Mouse (Mus musculus) embryonic fibroblast, embryonic 13.5 days (primary cell): Measurements from ENCODE around the gene Ccdc38. TPM values are rescaled to one million over a fixed set of nuclear protein-coding genes. Genes with fewer than 3 reads are reported as not detected.

Experiments used
- H3K27ac ChIP-seq: 2 replicates; pipeline ENCODE4 v1.5.1; 2012; ENCODE audit warnings: low read length, control low read depth, inconsistent platforms; ENCODE audit not compliant: insufficient read depth
- H3K4me1 ChIP-seq: 2 replicates; pipeline ENCODE4 v1.6.1; 2011; ENCODE audit warnings: low read length; ENCODE audit not compliant: control insufficient read depth, insufficient read depth
- H3K4me3 ChIP-seq: 2 replicates; pipeline ENCODE4 v1.5.1; 2011; ENCODE audit warnings: mild to moderate bottlenecking, control low read depth, low read length; ENCODE audit not compliant: insufficient read depth
- CTCF ChIP-seq: IDR thresholded peaks from 2 replicates; pipeline ENCODE4 v1.5.1; 2011; ENCODE audit warnings: mild to moderate bottlenecking, control low read depth, low read length, moderate library complexity, borderline replicate concordance; ENCODE audit not compliant: insufficient read depth
- POLR2A ChIP-seq: IDR thresholded peaks from 2 replicates; pipeline ENCODE4 v1.6.1; 2011; ENCODE audit warnings: low read depth, mild to moderate bottlenecking, control low read depth, low read length, moderate library complexity
- polyA plus RNA-seq: library from polyadenylated mRNA; stranded (reverse); fragments of >200 nt; gene quantifications from 2 replicates; pipeline ENCODE4 v1.2.4, GENCODE M21; 2011; ENCODE audit warnings: low read depth; ENCODE audit not compliant: missing spikeins, insufficient read length

Gene Ccdc38
- polyA plus RNA-seq, 1 experiment = 0.28 TPM

GRCm38 (mm10) chr10:93572209-93572608 is 31.8 kb downstream of the Ccdc38 start:
- H3K4me1 ChIP-seq = no peaks in the 10 kb centered on the region
- H3K27ac ChIP-seq = no peak overlapping the region
- no peak for TF ChIP-seq POLR2A
- TF ChIP-seq CTCF = no peak
- H3K4me3 ChIP-seq = no peak overlapping the region

- TF ChIP-seq CTCF (no peak), POLR2A (no peak)
- H3K4me1 ChIP-seq = no peaks in the 10 kb centered on the region
Measured at GRCm38 (mm10) chr10:93574966-93575365, 34.5 kb downstream of the Ccdc38 start.

GRCm38 (mm10) chr10:93575960-93576359 is 35.5 kb downstream of the Ccdc38 start:
- Histone ChIP-seq H3K4me3 (no peak overlapping the region), H3K27ac (no peak overlapping the region), H3K4me1 (no peaks in the 10 kb centered on the region)
- TF ChIP-seq POLR2A = no peak
- no peak for TF ChIP-seq CTCF

More at GRCm38 (mm10) chr10:93574966-93575365, 34.5 kb downstream of the Ccdc38 start:
- Histone ChIP-seq H3K27ac (no peak overlapping the region), H3K4me3 (no peak overlapping the region)

- H3K4me1 ChIP-seq = no peaks in the 10 kb centered on the region
- no peak for TF ChIP-seq POLR2A
- peak; percentile 46; the same call in 1 of the 2 replicates for TF ChIP-seq CTCF
- no peak overlapping the region for H3K4me3 ChIP-seq
- no peak overlapping the region for H3K27ac ChIP-seq
Measured at GRCm38 (mm10) chr10:93577271-93577886, 36.9 kb downstream of the Ccdc38 start.

- Histone ChIP-seq H3K27ac (no peak overlapping the region), H3K4me1 (peaks cover 4% of the 10 kb centered on the region; the same call in 1 of the 2 replicates), H3K4me3 (peak overlapping the region; percentile 69)
- TF ChIP-seq POLR2A = no peak
- no peak for TF ChIP-seq CTCF
Measured at GRCm38 (mm10) chr10:93588796-93589195, 48.4 kb downstream of the Ccdc38 start.

- no peak within 1 kb of the TSS for H3K27ac ChIP-seq
- peaks cover 4% of the 10 kb centered on the region; the same call in 1 of the 2 replicates for H3K4me1 ChIP-seq
- peak within 1 kb of the TSS; percentile 69 for H3K4me3 ChIP-seq
- no peak for TF ChIP-seq CTCF
- peak; percentile 71 for TF ChIP-seq POLR2A
Measured at GRCm38 (mm10) chr10:93589281-93589848, 48.9 kb downstream of the Ccdc38 start, which contains the start of gene Snrpf. Snrpf (minus strand) TSS chr10:93589706.

GRCm38 (mm10) chr10:93592456-93592855 is 52.0 kb downstream of the Ccdc38 start:
- H3K4me1 ChIP-seq = peaks cover 9% of the 10 kb centered on the region
- H3K27ac ChIP-seq = no peak overlapping the region
- TF ChIP-seq POLR2A (no peak), CTCF (0 out of 2 replicates have a peak, but pooled peaks have one; percentile 9)
- H3K4me3 ChIP-seq = no peak overlapping the region

- Histone ChIP-seq H3K27ac (no peak overlapping the region), H3K4me1 (peaks cover 16% of the 10 kb centered on the region), H3K4me3 (peak overlapping the region; percentile 17)
- TF ChIP-seq POLR2A = peak; percentile 45; the same call in 1 of the 2 replicates
- peak; percentile 29; the same call in 1 of the 2 replicates for TF ChIP-seq CTCF
Measured at GRCm38 (mm10) chr10:93594022-93594482, 53.6 kb downstream of the Ccdc38 start.

GRCm38 (mm10) chr10:93595831-93596230 is 55.4 kb downstream of the Ccdc38 start:
- H3K4me1 ChIP-seq = peaks cover 17% of the 10 kb centered on the region
- no peak for TF ChIP-seq POLR2A
- TF ChIP-seq CTCF = no peak
- no peak overlapping the region for H3K27ac ChIP-seq
- no peak overlapping the region for H3K4me3 ChIP-seq

GRCm38 (mm10) chr10:93596641-93597040 is 56.2 kb downstream of the Ccdc38 start:
- Histone ChIP-seq H3K4me1 (peaks cover 17% of the 10 kb centered on the region), H3K4me3 (no peak overlapping the region), H3K27ac (no peak overlapping the region)
- no peak for TF ChIP-seq CTCF
- no peak for TF ChIP-seq POLR2A
